Mouse (Mus musculus): Measurements from ENCODE around the gene Ankrd45.

DNA sequence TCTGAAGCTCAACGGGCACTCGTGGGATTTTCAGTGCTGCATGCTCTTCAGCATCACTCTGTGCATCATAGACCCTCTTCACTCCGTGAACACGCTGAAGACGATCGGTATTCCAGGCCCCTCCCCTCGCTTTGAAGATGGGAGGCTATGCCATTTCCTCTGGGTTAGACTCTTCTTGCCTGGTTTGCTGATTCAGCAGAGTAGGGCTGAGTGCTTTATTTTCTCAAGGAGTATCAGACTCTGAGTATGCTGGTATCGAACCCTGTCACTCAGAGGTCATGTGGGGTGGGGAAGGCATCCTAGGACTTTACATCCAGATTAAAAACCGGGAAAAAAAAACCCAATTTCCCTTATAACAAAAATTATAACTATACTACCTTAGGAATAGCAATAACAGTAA, 39.9 kb downstream of the Ankrd45 start:
- no peak for TF ChIP-seq CTCF (IDR thresholded peaks at IDR 0.05; ENCODE audit: extremely low read depth, insufficient read depth, insufficient read length, insufficient replicate concordance)
- TF ChIP-seq POLR2A (IDR thresholded peaks at IDR 0.05; ENCODE audit: low read depth, low read length) = no peak

Data from spleen, adult 2 months (tissue).